Mouse (Mus musculus): Measurements from ENCODE around the gene Hif1an.

Hif1an gene

GRCm38 (mm10) chr19:44567763-44568162, 5.1 kb downstream of the Hif1an start:
- DNase-seq, result no peak

GRCm38 (mm10) chr19:44576275-44576674, 13.6 kb downstream of the Hif1an start:
- no peak for DNase-seq

- DNase-seq, result no peak
These were observed 15.4 kb downstream of the Hif1an start for GRCm38 (mm10) chr19:44578038-44578437.

- no peak for DNase-seq
These were observed 19.5 kb downstream of the Hif1an start for GRCm38 (mm10) chr19:44582103-44582502.

GRCm38 (mm10) chr19:44582638-44583309, 20.1 kb downstream of the Hif1an start:
- DNase-seq, result peak; percentile 94

- DNase-seq, result no peak
These were observed 25.4 kb downstream of the Hif1an start for GRCm38 (mm10) chr19:44588036-44588435.

- no peak for DNase-seq
These were observed 27.1 kb downstream of the Hif1an start for GRCm38 (mm10) chr19:44589591-44590223.

- no peak for DNase-seq
These were observed 28.3 kb downstream of the Hif1an start for GRCm38 (mm10) chr19:44590992-44591391.

GRCm38 (mm10) chr19:44591638-44592037, 29.0 kb downstream of the Hif1an start:
- no peak for DNase-seq

- no peak for DNase-seq
These were observed 31.5 kb downstream of the Hif1an start for GRCm38 (mm10) chr19:44594180-44594579.

GRCm38 (mm10) chr19:44618166-44618565, 55.5 kb downstream of the Hif1an start:
- DNase-seq, result no peak
